Mouse (Mus musculus) liver, adult (tissue): ENCODE measurements around the gene Fkbp8.

Experiments
- GATA4 ChIP-seq: IDR thresholded peaks from 2 replicates; pipeline ENCODE4 v1.6.1; 2014; ENCODE audit warnings: mild to moderate bottlenecking, low read length; ENCODE audit not compliant: insufficient replicate concordance

The Fkbp8 gene

DNA sequence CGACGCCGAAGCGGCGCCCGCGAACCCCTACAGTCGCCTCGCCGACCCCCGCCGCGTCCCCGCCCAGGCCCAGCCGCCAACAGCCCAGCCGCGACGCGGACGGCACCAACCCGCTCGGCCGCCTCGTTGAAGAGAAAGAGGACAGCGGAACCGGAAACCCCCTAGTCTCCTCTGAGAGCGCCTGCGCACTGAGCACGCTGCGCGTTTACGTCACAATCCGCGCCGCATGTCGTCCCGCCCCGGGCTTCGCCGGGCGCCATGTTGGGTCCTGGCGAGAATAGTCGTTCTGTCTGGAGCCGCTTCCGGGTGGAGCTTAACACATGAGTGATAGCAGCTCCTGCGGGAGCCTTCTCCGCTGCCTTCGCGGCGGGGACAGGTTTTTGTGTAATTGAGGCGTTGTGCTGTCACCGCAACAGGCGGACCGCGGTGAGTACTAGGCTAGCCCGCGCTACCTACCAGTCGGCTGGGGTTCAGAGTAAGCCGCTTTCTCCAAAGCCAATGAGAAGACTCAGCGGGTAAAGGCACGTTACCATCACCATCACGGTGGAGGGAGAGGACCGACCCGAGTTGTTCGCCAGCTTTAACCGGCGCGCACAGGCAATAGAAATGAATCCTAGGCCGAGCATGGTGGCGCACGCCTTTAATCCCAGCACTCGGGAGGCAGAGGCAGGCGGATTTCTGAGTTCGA, 17.2 kb upstream of the Fkbp8 start, which contains the start of gene Uba52:
TSS of gene Uba52 (minus strand) at position 574 of the 688 bp plus-strand sequence.
- TF ChIP-seq GATA4, result peak; percentile 45; the same call in 1 of the 2 replicates

GRCm38 (mm10) chr8:70511770-70512169, 15.8 kb upstream of the Fkbp8 start:
- TF ChIP-seq GATA4, result no peak

- no peak for TF ChIP-seq GATA4
Measured at GRCm38 (mm10) chr8:70512253-70512903, 15.1 kb upstream of the Fkbp8 start.

DNA sequence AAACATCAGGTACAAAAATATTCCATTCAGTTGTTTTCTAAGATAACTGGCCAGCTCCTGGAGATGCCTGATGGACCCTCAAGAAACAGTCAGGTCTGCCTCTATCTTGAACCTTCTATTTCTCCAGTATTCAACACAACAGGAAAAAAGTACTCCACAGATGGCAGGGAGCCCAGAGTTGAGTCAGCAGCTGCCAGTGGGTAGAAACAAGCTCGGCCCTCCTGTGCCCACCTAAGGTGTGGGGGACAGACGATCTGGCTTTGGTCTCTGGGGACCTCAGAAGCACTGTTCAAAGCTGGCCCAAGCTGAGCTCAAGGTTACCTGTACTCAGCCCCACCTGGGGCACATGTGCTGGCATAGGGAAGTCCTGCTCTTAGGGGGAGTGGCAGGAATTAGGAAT, 14.1 kb upstream of the Fkbp8 start:
- TF ChIP-seq GATA4, result no peak

- no peak for TF ChIP-seq GATA4
Measured at GRCm38 (mm10) chr8:70517940-70518643, 9.4 kb upstream of the Fkbp8 start.

DNA sequence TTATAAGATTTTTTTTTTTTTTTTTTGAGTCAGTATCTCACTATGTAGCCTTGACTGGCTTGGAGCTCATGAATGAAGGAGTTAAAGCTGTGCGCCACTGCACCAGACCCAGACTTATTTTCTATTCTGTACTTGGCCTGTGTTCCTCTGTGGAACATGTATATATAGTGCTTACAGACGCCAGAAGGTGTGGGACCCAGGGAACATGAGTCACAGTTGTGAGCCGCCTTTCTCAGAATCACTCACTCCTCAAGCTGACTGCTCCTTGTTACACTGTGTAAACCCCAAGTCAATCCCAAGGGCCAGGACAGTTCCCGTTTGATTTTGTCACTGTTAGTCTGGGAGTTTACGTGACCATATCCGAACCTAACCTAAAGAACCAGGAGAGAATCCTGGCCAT, 8.5 kb upstream of the Fkbp8 start:
- no peak for TF ChIP-seq GATA4

DNA sequence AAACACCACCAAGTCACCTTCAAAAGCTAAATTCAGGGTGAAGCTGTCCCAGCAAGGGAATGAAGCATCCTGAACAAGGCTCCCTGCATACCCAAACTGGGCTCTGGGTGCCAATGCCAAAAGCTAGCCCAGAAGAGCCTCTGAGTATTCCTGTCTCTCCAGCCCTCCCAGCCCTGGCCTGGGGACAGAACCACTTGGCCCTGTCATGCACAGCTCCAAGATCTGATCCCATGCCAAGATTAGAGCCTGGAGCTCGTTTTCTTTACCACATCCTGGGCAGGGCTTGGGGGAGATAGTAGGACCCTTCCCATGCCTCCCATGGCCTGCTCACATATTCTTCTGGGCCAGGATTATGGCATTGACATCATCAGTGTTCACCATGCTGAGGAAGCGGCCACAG, 7.9 kb upstream of the Fkbp8 start:
- no peak for TF ChIP-seq GATA4

DNA sequence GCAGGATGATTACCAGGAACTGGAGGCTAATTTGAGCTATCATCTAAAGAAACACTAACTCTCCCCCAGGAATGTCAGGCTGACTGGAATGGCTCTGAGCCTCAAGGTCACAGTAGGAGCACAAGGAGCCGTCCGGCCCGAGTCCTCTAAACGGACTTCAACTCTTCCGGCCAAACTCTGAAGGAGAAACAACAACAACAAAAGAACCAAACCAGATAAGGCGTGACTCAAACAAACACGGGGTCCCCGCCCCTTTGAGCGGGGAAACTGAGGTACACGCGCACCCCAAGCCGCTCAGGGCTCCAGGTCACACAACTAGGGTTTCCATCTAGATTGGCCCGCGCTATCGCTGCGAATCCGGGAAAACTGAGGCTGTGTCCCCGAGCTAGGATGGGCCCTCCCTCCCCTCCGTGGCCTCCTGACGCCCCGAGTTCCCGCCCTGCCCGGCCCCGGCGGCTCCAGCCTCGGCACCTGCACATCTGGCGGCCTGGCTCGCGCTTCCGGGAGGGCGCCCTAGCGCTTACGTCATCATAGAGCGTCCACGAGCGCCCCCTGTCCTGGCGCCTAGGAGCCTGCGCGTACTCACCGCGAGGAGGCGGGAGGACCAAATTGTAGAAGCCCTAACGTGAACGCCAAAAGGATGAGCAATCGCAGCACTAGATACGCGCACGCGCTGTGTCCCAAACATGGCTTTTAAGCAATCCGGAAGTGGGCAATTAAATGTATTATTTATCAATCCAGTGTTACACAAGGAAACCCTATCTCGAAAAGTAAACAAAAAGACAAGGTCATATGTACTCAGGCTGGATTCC, 4.7 kb upstream of the Fkbp8 start:
- TF ChIP-seq GATA4, result peak; percentile 94

DNA sequence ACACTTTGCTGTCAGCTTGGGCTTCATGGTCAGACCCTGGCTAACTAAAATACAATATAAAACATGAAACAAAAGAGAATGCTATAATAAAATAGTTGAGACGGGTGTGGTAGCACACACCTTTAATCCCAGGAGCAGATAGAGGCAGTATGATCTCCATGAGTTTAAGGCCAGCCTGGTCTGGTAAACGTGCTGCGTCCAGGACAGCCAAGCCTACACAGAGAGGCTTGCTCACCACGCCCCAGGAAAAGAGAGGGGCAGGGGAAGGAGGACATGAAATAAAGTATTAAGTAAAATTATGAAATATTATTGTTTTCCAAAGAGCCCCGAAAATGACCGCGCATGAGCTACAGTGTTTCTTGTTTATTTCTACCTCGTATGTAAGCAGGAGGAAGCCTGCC, 413 bp upstream of the Fkbp8 start:
- TF ChIP-seq GATA4, result no peak

- TF ChIP-seq GATA4, result no peak
Measured at GRCm38 (mm10) chr8:70528182-70528797, 766 bp downstream of the Fkbp8 start.

DNA sequence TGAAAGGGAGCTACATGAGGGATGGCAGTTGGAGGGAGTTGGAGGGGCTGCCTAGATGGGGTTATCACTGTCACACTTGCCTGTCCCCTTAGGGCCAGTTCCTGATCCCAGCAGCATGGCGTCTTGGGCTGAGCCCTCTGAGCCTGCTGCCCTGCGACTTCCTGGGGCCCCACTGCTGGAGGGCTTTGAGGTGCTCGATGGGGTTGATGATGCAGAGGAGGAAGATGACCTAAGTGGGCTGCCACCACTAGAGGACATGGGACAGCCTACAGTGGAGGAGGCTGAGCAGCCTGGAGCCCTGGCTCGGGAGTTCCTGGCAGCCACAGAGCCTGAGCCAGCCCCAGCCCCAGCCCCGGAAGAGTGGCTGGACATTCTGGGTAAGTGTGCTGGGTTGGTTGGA, 1.8 kb downstream of the Fkbp8 start:
- TF ChIP-seq GATA4, result no peak

- no peak for TF ChIP-seq GATA4
Measured at GRCm38 (mm10) chr8:70529741-70530161, 2.2 kb downstream of the Fkbp8 start.

GRCm38 (mm10) chr8:70530314-70530713, 2.8 kb downstream of the Fkbp8 start:
- TF ChIP-seq GATA4, result no peak

GRCm38 (mm10) chr8:70534281-70534680, 6.8 kb downstream of the Fkbp8 start:
- TF ChIP-seq GATA4, result no peak

DNA sequence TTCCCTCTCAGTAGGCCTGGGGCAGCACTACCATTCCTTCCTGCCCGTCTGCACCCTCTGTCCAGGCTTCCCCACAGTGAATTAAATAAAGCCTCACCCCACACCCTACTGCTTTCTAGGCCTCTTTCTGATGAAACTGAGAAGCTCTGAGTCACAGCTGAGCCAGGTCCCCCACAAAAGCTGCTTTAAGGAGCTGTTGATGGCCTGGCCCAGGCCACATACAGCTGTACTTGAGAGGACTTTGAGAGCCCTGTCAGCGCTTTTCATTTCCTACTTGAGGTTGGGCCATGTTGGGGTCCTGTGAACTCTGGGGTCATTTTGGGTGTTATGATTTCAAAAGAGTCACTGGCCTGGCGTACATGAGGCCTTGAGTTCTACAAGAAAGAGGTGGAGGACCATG, 7.7 kb downstream of the Fkbp8 start:
- TF ChIP-seq GATA4, result no peak
